Mouse (Mus musculus) cortical plate, adult 2 months (tissue): ENCODE measurements around the gene Wfs1. TPM values are rescaled to one million over a fixed set of nuclear protein-coding genes. Genes with fewer than 3 reads are reported as not detected.

Experiments
- H3K27ac ChIP-seq: fragments of 200-500 bp; 2 replicates; pipeline ENCODE4 v1.5.1; 2012; ENCODE audit warnings: low read length, control low read depth, inconsistent platforms; ENCODE audit not compliant: insufficient read depth
- H3K4me1 ChIP-seq: fragments of 200-500 bp; 2 replicates; pipeline ENCODE4 v1.6.1; 2011; ENCODE audit warnings: low read length; ENCODE audit not compliant: control insufficient read depth, insufficient read depth
- H3K4me3 ChIP-seq: fragments of 200-500 bp; 2 replicates; pipeline ENCODE4 v1.5.1; 2011; ENCODE audit warnings: mild to moderate bottlenecking, low read length, control low read depth; ENCODE audit not compliant: insufficient read depth
- CTCF ChIP-seq: fragments of 200-500 bp; IDR thresholded peaks from 2 replicates; pipeline ENCODE4 v1.5.1; 2011; ENCODE audit warnings: mild to moderate bottlenecking, control low read depth, low read length; ENCODE audit not compliant: insufficient read depth; ENCODE audit errors: extremely low read depth
- POLR2A ChIP-seq: fragments of 200-500 bp; IDR thresholded peaks from 2 replicates; pipeline ENCODE4 v1.6.1; 2011; ENCODE audit warnings: mild to moderate bottlenecking, low read length, control low read depth; ENCODE audit not compliant: insufficient read depth; ENCODE audit errors: extremely low read depth
- polyA plus RNA-seq: library from polyadenylated mRNA; depleted of rRNA; stranded (reverse); fragments of >200 nt; gene quantifications from 2 replicates; pipeline ENCODE4 v1.2.3, GENCODE M21; 2012

Gene Wfs1
- polyA plus RNA-seq, 1 experiment, result 46.2 TPM

GRCm38 (mm10) chr5:36936548-36936947, 52.5 kb downstream of the Wfs1 start:
- Histone ChIP-seq H3K4me1 (peaks cover 7% of the 10 kb centered on the region), H3K27ac (peak overlapping the region; percentile 36; the same call in 1 of the 2 replicates), H3K4me3 (no peak overlapping the region)
- TF ChIP-seq POLR2A (no peak), CTCF (0 out of 2 replicates have a peak, but pooled peaks have one; percentile 15)

GRCm38 (mm10) chr5:36935486-36936473, 53.2 kb downstream of the Wfs1 start:
- TF ChIP-seq POLR2A (0 out of 2 replicates have a peak, but pooled peaks have one; percentile 8), CTCF (no peak)
- Histone ChIP-seq H3K4me3 (no peak overlapping the region), H3K4me1 (peaks cover 7% of the 10 kb centered on the region), H3K27ac (peak overlapping the region; percentile 36; the same call in 1 of the 2 replicates)

GRCm38 (mm10) chr5:36933383-36933782, 55.6 kb downstream of the Wfs1 start:
- TF ChIP-seq POLR2A (no peak), CTCF (no peak)
- Histone ChIP-seq H3K4me1 (peaks cover 7% of the 10 kb centered on the region), H3K27ac (no peak overlapping the region), H3K4me3 (no peak overlapping the region)

- Histone ChIP-seq H3K27ac (no peak overlapping the region), H3K4me1 (peaks cover 2% of the 10 kb centered on the region), H3K4me3 (no peak overlapping the region)
- TF ChIP-seq POLR2A, result no peak
Measured at GRCm38 (mm10) chr5:36929376-36929775, 59.6 kb downstream of the Wfs1 start.

GRCm38 (mm10) chr5:36928701-36929100, 60.3 kb downstream of the Wfs1 start:
- Histone ChIP-seq H3K4me3 (no peak overlapping the region), H3K4me1 (peaks cover 6% of the 10 kb centered on the region), H3K27ac (no peak overlapping the region)
- TF ChIP-seq POLR2A (no peak), CTCF (peak; percentile 52)

GRCm38 (mm10) chr5:36923826-36924700, 64.9 kb downstream of the Wfs1 start:
- H3K4me3 ChIP-seq, result no peak overlapping the region
- peaks cover 22% of the 10 kb centered on the region for H3K4me1 ChIP-seq
- peak overlapping the region; percentile 39 for H3K27ac ChIP-seq
- no peak for TF ChIP-seq POLR2A
- TF ChIP-seq CTCF, result no peak

- TF ChIP-seq POLR2A, result no peak
- no peak for TF ChIP-seq CTCF
- Histone ChIP-seq H3K27ac (peak overlapping the region; percentile 24; the same call in 1 of the 2 replicates), H3K4me3 (no peak overlapping the region), H3K4me1 (peaks cover 28% of the 10 kb centered on the region)
Measured at GRCm38 (mm10) chr5:36922811-36923210, 66.2 kb downstream of the Wfs1 start.

- H3K27ac ChIP-seq, result no peak overlapping the region
- H3K4me3 ChIP-seq, result no peak overlapping the region
- peaks cover 33% of the 10 kb centered on the region for H3K4me1 ChIP-seq
- TF ChIP-seq POLR2A (no peak), CTCF (no peak)
Measured at GRCm38 (mm10) chr5:36921871-36922270, 67.1 kb downstream of the Wfs1 start.

- H3K4me1 ChIP-seq, result peaks cover 33% of the 10 kb centered on the region
- H3K4me3 ChIP-seq, result no peak overlapping the region
- TF ChIP-seq CTCF (peak; percentile 51), POLR2A (no peak)
Measured at GRCm38 (mm10) chr5:36920072-36920471, 68.9 kb downstream of the Wfs1 start.

GRCm38 (mm10) chr5:36918016-36918415, 71.0 kb downstream of the Wfs1 start:
- TF ChIP-seq CTCF (no peak), POLR2A (no peak)
- Histone ChIP-seq H3K4me1 (peaks cover 32% of the 10 kb centered on the region), H3K4me3 (no peak overlapping the region), H3K27ac (no peak overlapping the region)

More at GRCm38 (mm10) chr5:36920072-36920471, 68.9 kb downstream of the Wfs1 start:
- H3K27ac ChIP-seq, result no peak overlapping the region
